Mouse (Mus musculus) NIH3T3 (cell line): ENCODE measurements around the gene Ifng.
"Not testable (repeated sequence)": the region's sequence is repeated elsewhere in the genome, so short reads cannot be mapped to it uniquely, and the experiment has no call there.

ENCODE experiments used
- DNase-seq: peaks from one replicate; pipeline ENCODE4 v3.0.0-alpha.2; 2012; ENCODE audit warnings: low read depth

The Ifng gene

GRCm38 (mm10) chr10:118440742-118441240 is at the start of gene Ifng:
Gene Ifng (plus strand): TSS chr10:118441046.
- DNase-seq, result no peak

- DNase-seq, result no peak
Observed at GRCm38 (mm10) chr10:118399917-118400316, 40.9 kb upstream of the Ifng start.

GRCm38 (mm10) chr10:118406463-118407221 is 34.2 kb upstream of the Ifng start:
- no peak for DNase-seq

- peak; percentile 27 for DNase-seq
Observed at GRCm38 (mm10) chr10:118411377-118411776, 29.5 kb upstream of the Ifng start.

- no peak for DNase-seq
Observed at GRCm38 (mm10) chr10:118412774-118413173, 28.1 kb upstream of the Ifng start.

- DNase-seq, result no peak
Observed at GRCm38 (mm10) chr10:118419000-118419425, 21.8 kb upstream of the Ifng start.

GRCm38 (mm10) chr10:118420896-118421295 is 19.9 kb upstream of the Ifng start:
- DNase-seq, result no peak

GRCm38 (mm10) chr10:118435501-118435900 is 5.3 kb upstream of the Ifng start:
- DNase-seq, result no peak

GRCm38 (mm10) chr10:118441898-118442297 is 1.1 kb downstream of the Ifng start:
- peak; percentile 63 for DNase-seq

- no peak for DNase-seq
Observed at GRCm38 (mm10) chr10:118442999-118443398, 2.2 kb downstream of the Ifng start.

- no peak for DNase-seq
Observed at GRCm38 (mm10) chr10:118445021-118445420, 4.2 kb downstream of the Ifng start.

GRCm38 (mm10) chr10:118445502-118445901 is 4.7 kb downstream of the Ifng start:
- no peak for DNase-seq

GRCm38 (mm10) chr10:118445978-118446377 is 5.1 kb downstream of the Ifng start:
- DNase-seq, result no peak

GRCm38 (mm10) chr10:118451747-118452146 is 10.9 kb downstream of the Ifng start:
- DNase-seq, result no peak

GRCm38 (mm10) chr10:118458729-118459128 is 17.9 kb downstream of the Ifng start:
- no peak for DNase-seq

- no peak for DNase-seq
Observed at GRCm38 (mm10) chr10:118461126-118461767, 20.4 kb downstream of the Ifng start.

GRCm38 (mm10) chr10:118466481-118466880 is 25.6 kb downstream of the Ifng start:
- DNase-seq, result peak; percentile 81

- no peak for DNase-seq
Observed at GRCm38 (mm10) chr10:118469047-118469446, 28.2 kb downstream of the Ifng start.

- DNase-seq, result peak; percentile 15
Observed at GRCm38 (mm10) chr10:118470296-118470957, 29.6 kb downstream of the Ifng start.

- DNase-seq, result not testable (repeated sequence)
Observed at GRCm38 (mm10) chr10:118472846-118473245, 32.0 kb downstream of the Ifng start.

GRCm38 (mm10) chr10:118476696-118477095 is 35.9 kb downstream of the Ifng start:
- no peak for DNase-seq

GRCm38 (mm10) chr10:118477297-118477696 is 36.5 kb downstream of the Ifng start:
- no peak for DNase-seq

- peak; percentile 73 for DNase-seq
Observed at GRCm38 (mm10) chr10:118479244-118479643, 38.4 kb downstream of the Ifng start.
